Mouse (Mus musculus) lung, adult 18-20 months (tissue): ENCODE data around the gene Sdsl.

Experiments
- DNase-seq, 2 experiments: peaks; one replicate each; pipeline ENCODE4 v3.0.0; 2022; ENCODE audit warnings: mixed read lengths in 2 of 2

Sdsl gene

DNA sequence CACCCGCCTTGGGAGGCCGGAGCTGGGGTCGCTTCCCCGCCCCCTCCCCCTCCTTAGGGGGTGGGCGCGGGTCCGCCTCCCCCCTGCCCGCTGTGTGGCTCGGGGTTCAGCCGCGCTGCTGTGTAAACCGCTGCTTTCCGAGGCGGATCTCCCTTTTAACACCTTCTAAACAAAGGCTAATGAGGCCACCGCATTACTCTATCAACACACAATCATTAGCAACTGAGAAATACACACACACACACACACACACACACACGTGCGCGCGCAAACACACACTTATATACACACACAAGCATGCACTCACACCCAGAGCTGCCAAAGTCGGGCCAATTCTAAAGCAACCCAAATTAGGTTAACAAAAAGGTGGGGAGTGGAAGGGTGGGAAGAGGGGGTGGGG, 46.9 kb downstream of the Sdsl start:
- DNase-seq, result no peak

- no peak for DNase-seq
Observed at GRCm38 (mm10) chr5:120424657-120425056, 48.0 kb downstream of the Sdsl start.

DNA sequence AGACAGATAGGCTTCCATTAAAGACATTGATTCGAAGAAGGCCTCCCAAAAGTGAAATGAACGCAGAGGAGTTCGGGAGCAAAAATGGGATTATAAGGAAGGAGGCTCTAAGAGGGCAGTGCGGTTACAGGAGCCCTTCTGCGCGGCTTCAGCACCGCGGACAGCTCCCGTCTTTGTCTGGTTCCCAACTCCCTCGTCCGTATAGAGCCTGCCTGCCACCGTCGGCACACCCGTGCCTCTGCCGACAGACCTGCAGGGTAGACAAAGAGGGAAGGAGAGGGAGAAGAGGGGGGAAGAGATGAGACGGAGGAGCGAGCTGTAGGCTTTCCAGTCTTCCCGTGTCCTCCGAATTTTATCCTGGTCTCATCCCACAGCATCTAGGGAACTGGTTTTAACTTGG, 48.6 kb downstream of the Sdsl start:
- peak; percentile 12 to 28 for DNase-seq

DNA sequence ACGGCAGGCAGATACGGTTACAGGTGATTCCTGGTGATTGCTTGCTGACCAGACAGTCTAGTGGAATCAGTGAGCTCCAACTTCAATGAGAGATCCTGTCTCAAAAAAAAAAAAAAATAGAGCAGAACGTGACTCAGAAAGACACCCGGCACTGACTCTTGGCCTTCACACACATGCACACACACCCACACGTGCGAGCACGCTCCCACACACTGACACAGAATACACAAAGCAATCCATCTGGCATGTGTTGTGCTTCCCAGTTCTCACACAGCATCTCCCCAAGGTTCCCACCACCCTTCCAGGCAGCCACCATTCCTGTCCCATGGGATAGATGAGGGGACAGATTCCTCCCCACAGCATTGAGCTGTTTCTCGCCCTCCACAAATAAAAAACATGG, 52.5 kb downstream of the Sdsl start:
- no peak for DNase-seq

DNA sequence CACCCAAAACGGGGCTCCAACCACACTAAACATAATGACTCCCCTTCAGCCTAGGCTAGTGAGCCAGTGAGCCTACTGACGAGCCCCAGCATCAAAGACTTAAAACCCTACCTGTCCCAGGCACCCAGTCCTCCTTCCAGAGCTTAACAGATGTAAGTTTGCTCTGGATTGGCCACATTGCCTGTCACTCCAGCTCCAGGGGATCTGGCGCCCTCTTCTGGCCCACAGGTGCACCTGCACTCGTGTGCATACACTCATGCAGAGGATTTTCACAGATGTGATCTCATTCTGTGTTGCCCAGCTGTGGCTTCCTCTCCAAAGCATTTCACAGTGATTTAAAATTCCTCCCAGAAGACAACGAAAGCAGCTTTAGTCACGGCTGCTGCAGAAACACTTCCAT, 59.2 kb downstream of the Sdsl start:
- no peak for DNase-seq

DNA sequence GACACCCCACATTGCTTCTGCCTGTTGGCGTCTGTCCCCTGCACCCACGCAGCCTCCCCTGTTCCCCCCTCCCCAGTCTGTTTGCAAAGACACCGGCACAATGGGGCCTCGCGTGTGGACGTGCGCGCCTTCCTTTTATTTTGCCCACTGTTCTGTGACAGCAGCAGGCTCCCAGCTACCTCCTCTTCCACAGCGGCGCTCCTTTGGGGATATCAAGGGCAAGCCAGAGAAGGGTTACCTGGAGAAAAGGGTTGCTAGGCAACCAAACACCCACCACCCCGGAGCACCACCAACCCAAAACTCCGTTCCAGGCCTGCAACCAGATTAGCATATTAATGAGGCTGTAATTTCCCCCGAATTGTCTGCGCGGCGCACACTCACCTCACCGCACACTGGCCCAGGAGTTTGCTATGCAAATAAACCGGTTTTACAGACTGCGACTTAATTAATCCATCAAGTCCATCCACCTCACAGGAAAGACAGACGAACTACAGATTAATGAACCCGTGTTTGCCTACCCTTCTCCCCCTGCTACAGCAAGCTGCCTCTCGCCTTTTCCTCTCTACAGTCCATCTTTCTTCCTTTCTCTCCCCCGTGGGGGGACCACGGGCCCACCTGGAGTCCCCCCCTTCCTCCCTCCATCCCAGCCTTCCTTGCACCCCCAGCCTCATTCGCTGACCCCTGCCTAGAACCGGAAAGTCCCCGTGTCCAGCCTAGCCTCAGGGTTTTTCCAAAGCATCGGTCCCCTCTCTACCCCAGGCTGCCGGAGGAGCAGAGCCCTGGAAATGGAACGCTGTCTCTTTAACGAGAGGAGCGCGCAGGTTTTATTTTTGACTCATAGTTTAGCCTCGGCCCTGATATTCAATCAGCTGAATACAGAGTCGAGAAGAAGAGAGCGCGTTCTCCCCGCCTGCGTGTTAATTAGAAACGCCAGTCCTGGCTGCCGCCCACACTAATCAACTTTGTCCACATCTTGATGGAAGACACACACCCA, 62.9 kb downstream of the Sdsl start:
- no peak for DNase-seq

DNA sequence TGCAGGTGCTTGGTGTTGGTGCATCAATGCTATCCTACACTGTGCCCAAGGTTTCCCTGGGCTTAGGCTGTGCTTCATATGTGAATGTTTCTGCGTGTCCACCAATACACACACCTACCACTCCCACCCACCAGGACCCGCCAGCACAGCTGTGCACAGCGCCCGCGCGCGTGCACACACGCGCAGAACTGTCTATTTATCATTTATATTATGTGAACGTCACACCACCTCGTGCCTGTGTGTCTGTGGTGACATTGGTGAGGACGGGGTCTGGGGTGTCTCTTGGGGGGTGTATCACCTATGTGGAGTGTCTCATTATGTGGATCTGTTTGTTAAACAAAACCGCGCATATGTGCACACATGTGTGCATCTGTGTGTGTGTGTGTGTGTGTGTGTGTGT, 63.7 kb downstream of the Sdsl start:
- DNase-seq, result no peak
